Mouse (Mus musculus) testis, adult 2 months (tissue): ENCODE results near the gene Spsb1.

Experiments
- CTCF ChIP-seq: fragments of 200-500 bp; IDR thresholded peaks from 2 replicates; pipeline ENCODE4 v1.5.1; 2012; ENCODE audit warnings: low read depth, mild to moderate bottlenecking, inconsistent platforms, low read length, moderate library complexity; ENCODE audit not compliant: control insufficient read depth, insufficient read depth, insufficient replicate concordance
- POLR2A ChIP-seq: fragments of 200-500 bp; IDR thresholded peaks from 2 replicates; pipeline ENCODE4 v1.6.1; 2012; ENCODE audit warnings: low read depth, mild to moderate bottlenecking, inconsistent platforms, low read length, moderate library complexity; ENCODE audit not compliant: control insufficient read depth

DNA sequence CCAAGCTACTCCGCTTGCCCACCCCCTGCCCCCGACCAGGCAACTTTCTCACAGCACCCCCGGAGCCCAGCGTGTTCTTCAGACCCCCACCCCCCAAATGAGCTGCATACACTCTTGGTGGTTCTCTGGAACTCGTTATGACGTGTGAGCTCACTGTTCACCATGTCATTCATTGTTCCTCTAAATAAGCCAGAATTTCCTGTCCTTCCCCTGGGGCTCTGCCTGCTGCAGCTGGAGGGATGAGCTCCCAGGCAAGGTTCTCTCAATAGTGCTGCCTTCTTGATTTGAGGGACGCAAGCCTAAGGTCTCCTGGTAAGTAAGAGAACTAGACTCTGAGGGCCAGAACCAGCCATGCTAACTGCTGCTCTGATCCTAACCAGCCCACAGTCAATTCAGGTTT, 59.6 kb downstream of the Spsb1 start:
- TF ChIP-seq CTCF (no peak), POLR2A (no peak)
